Mouse (Mus musculus): ENCODE data around the gene Sfxn5. TPM values are rescaled to one million over a fixed set of nuclear protein-coding genes. Genes with fewer than 3 reads are reported as not detected.

The Sfxn5 gene
- polyA plus RNA-seq, 1 experiment, result 2.0 TPM

DNA sequence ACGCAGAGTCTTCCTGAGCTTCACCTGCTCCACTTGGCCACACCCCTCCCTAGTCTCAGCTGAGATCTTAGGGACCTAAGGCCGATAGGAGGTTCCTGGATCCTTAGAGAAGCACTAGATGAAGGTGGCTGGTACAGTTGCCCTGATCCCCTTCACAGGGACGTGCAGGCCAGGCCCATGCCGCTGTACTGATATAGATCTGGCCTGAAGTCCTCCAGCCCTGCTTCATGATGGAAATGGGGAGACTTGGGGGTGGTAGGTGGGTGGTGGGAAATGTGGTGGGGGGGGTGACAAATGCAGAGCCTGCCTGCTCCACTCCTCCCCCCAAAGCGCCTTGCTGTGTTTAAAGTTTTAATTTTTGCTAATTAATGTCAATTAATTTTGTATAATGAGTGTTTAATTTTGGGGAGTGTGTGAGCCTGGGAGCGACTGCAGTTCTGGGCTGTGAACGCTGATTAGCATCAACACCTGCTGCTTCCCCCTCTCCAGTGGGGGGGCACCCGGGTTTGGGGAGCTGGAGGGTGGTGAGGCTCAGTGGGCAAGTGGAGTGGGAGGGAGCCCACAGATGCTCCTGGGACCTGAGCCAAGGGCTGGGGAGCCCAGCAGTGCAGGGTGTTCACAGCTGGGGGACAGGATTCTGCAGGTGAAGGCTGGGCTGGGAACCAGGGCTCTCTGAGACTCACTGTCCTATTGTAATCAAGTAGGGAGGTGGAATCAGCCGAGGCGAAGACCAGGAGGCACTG is 95.5 kb downstream of the Sfxn5 start:
- Histone ChIP-seq H3K27me3 (ENCODE audit: control insufficient read depth, insufficient read depth, insufficient read length) (no peaks in the 10 kb centered on the region), H3K36me3 (ENCODE audit: control insufficient read depth, insufficient read depth) (no peaks in the 10 kb centered on the region), H3ac (ENCODE audit: control insufficient read depth, insufficient read length) (no peak overlapping the region), H3K4me3 (no peak overlapping the region), H3K79me2 (ENCODE audit: control insufficient read depth, insufficient read depth) (no peaks in the 10 kb centered on the region), H3K4me2 (ENCODE audit: low read depth) (no peak overlapping the region)
- TF ChIP-seq TCF12 (IDR thresholded peaks at IDR 0.05; ENCODE audit: insufficient read depth, poor library complexity, severe bottlenecking) (no peak), TCF3 (IDR thresholded peaks at IDR 0.05; ENCODE audit: insufficient read length, low read depth) (no peak), POLR2A (IDR thresholded peaks at IDR 0.05; ENCODE audit: insufficient read length, low read depth) (no peak), MYOG (IDR thresholded peaks at IDR 0.05; ENCODE audit: control insufficient read depth in 1 of 3, insufficient read depth in 1 of 3, insufficient read length in 2 of 3, low read depth in 2 of 3) (no peak), CEBPB (IDR thresholded peaks at IDR 0.05; ENCODE audit: insufficient read depth, poor library complexity, severe bottlenecking) (no peak)

DNA sequence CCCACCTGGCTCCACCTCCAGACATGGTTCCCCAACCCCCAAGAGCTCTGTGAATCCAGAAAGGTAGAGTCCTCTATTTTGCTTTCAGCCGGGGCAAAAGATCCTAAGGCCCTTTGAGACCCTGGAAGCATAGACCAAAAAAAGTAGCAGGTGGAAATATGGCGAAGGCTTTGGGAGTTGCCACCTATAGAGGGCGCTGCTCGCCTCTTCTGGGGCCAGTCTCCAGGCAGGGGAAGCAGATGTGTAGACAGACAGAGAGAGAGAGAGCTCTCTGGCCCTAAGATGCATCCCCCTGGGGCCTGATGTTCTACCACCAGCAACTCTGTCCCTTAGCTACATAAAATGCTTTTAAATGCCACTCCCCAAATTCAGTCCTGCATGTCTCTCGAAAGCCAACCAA is 96.2 kb downstream of the Sfxn5 start:
- Histone ChIP-seq H3K4me2 (ENCODE audit: low read depth) (no peak overlapping the region), H3K79me2 (ENCODE audit: control insufficient read depth, insufficient read depth) (no peaks in the 10 kb centered on the region), H3K4me3 (no peak overlapping the region), H3K27me3 (ENCODE audit: control insufficient read depth, insufficient read depth, insufficient read length) (peaks cover under 1% of the 10 kb centered on the region), H3K36me3 (ENCODE audit: control insufficient read depth, insufficient read depth) (no peaks in the 10 kb centered on the region), H3ac (ENCODE audit: control insufficient read depth, insufficient read length) (no peak overlapping the region)
- no peak for TF ChIP-seq POLR2A (IDR thresholded peaks at IDR 0.05; ENCODE audit: insufficient read length, low read depth)
- no peak for TF ChIP-seq USF1 (IDR thresholded peaks at IDR 0.05; ENCODE audit: low read depth)
- no peak for TF ChIP-seq E2F4 (IDR thresholded peaks at IDR 0.05; ENCODE audit: insufficient read depth)
- TF ChIP-seq MYOG (IDR thresholded peaks at IDR 0.05; ENCODE audit: control insufficient read depth in 1 of 3, insufficient read depth in 1 of 3, insufficient read length in 2 of 3, low read depth in 2 of 3), result no peak
- TF ChIP-seq REST (IDR thresholded peaks at IDR 0.05; ENCODE audit: insufficient read depth, insufficient read length), result no peak
- TF ChIP-seq MAX (IDR thresholded peaks at IDR 0.05; ENCODE audit: low read depth), result no peak
- no peak for TF ChIP-seq TCF12 (IDR thresholded peaks at IDR 0.05; ENCODE audit: insufficient read depth, poor library complexity, severe bottlenecking)
- TF ChIP-seq POLR2AphosphoS2 (IDR thresholded peaks at IDR 0.05; ENCODE audit: insufficient read length, low read depth), result no peak
- TF ChIP-seq TCF3 (IDR thresholded peaks at IDR 0.05; ENCODE audit: insufficient read length, low read depth), result no peak
- TF ChIP-seq MYOD1 (IDR thresholded peaks at IDR 0.05; ENCODE audit: control insufficient read depth in 1 of 3, insufficient read length in 2 of 3, low read depth in 2 of 3), result no peak
- no peak for TF ChIP-seq SRF (IDR thresholded peaks at IDR 0.05; ENCODE audit: control insufficient read depth, insufficient read length, low read depth)

DNA sequence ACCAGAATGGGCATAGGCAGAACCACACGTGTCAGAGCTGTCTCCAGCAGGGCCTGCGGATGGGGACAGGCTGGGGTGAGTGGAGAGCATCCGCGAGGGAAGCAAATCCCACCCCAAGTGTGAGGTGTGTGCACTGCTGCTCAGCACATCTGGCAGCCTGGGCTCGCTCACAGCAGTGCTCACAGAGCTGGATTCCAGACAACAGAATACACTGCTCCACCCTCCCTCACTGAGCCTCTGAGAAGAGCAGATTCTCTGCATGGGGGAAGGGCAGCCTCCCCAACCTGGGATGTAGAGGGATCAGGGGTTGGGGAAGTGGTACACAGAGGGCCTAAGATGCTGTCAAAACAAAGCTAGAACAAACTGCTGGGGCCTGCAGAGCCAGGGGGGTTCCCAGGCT is 98.4 kb downstream of the Sfxn5 start:
- peaks cover 12% of the 10 kb centered on the region for H3K27me3 ChIP-seq (ENCODE audit: control insufficient read depth, insufficient read depth, insufficient read length)
- H3ac ChIP-seq (ENCODE audit: control insufficient read depth, insufficient read length), result no peak overlapping the region
- H3K79me2 ChIP-seq (ENCODE audit: control insufficient read depth, insufficient read depth), result no peaks in the 10 kb centered on the region
- no peak overlapping the region for H3K4me2 ChIP-seq (ENCODE audit: low read depth)
- TF ChIP-seq MAX (IDR thresholded peaks at IDR 0.05; ENCODE audit: low read depth), result no peak
- no peak for TF ChIP-seq POLR2A (IDR thresholded peaks at IDR 0.05; ENCODE audit: insufficient read length, low read depth)
- TF ChIP-seq E2F4 (IDR thresholded peaks at IDR 0.05; ENCODE audit: insufficient read depth), result no peak
- TF ChIP-seq USF1 (IDR thresholded peaks at IDR 0.05; ENCODE audit: low read depth), result no peak
- no peak for TF ChIP-seq MYOG (IDR thresholded peaks at IDR 0.05; ENCODE audit: control insufficient read depth in 1 of 3, insufficient read depth in 1 of 3, insufficient read length in 2 of 3, low read depth in 2 of 3)
- TF ChIP-seq REST (IDR thresholded peaks at IDR 0.05; ENCODE audit: insufficient read depth, insufficient read length), result no peak
- no peak for TF ChIP-seq TCF3 (IDR thresholded peaks at IDR 0.05; ENCODE audit: insufficient read length, low read depth)
- no peak for TF ChIP-seq SRF (IDR thresholded peaks at IDR 0.05; ENCODE audit: control insufficient read depth, insufficient read length, low read depth)
- TF ChIP-seq MYOD1 (IDR thresholded peaks at IDR 0.05; ENCODE audit: control insufficient read depth in 1 of 3, insufficient read length in 2 of 3, low read depth in 2 of 3), result no peak
- no peak for TF ChIP-seq POLR2AphosphoS2 (IDR thresholded peaks at IDR 0.05; ENCODE audit: insufficient read length, low read depth)
- no peak for TF ChIP-seq CEBPB (IDR thresholded peaks at IDR 0.05; ENCODE audit: insufficient read depth, poor library complexity, severe bottlenecking)
- TF ChIP-seq TCF12 (IDR thresholded peaks at IDR 0.05; ENCODE audit: insufficient read depth, poor library complexity, severe bottlenecking), result no peak
- no peak overlapping the region for H3K4me3 ChIP-seq
- H3K36me3 ChIP-seq (ENCODE audit: control insufficient read depth, insufficient read depth), result no peaks in the 10 kb centered on the region

DNA sequence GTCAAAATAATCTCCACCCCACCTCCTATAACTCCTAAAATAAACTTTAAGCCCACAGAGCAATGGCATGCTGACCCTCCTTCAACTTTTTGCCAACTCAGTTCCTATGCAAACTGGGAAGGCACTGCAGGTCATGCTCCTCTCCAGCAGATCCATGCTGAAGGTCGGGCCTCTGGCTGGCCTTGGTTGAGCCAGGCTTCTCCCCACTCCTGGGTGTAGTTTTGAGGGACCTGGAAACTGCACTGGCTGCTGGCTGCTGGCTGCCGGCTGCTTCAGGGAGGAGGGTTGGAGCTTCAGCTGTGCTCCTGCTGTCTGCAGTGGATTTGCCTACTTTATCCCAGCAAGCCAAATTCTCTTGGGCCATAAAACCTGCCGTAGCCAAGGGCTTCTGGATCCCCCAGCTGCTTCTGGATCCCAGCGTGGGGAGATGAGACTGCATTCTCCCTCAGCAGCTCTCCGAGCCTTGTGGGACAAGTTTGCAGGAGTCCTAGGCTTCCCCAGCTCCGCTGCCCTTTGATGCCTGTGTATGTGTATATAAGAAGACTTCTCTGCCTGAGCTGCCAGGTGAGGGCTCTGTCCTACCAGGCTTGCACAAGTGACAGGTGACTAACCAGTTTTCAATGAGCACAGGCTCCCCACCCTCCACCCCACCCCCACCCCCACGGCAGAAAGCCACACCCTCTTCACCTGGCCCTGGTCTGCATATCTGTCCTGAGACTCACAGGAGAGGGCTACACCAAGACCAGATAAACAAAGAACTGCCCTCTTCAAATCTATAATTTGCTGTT is 100.2 kb downstream of the Sfxn5 start:
- no peak overlapping the region for H3K4me2 ChIP-seq (ENCODE audit: low read depth)
- H3K36me3 ChIP-seq (ENCODE audit: control insufficient read depth, insufficient read depth), result no peaks in the 10 kb centered on the region
- TF ChIP-seq SRF (IDR thresholded peaks at IDR 0.05; ENCODE audit: control insufficient read depth, insufficient read length, low read depth) (no peak), CEBPB (IDR thresholded peaks at IDR 0.05; ENCODE audit: insufficient read depth, poor library complexity, severe bottlenecking) (no peak), MYOD1 (IDR thresholded peaks at IDR 0.05; ENCODE audit: control insufficient read depth in 1 of 3, insufficient read length in 2 of 3, low read depth in 2 of 3) (no peak), TCF3 (IDR thresholded peaks at IDR 0.05; ENCODE audit: insufficient read length, low read depth) (no peak), TCF12 (IDR thresholded peaks at IDR 0.05; ENCODE audit: insufficient read depth, poor library complexity, severe bottlenecking) (no peak), E2F4 (IDR thresholded peaks at IDR 0.05; ENCODE audit: insufficient read depth) (no peak), MYOG (IDR thresholded peaks at IDR 0.05; ENCODE audit: control insufficient read depth in 1 of 3, insufficient read depth in 1 of 3, insufficient read length in 2 of 3, low read depth in 2 of 3) (no peak), POLR2A (IDR thresholded peaks at IDR 0.05; ENCODE audit: insufficient read length, low read depth) (no peak), MAX (IDR thresholded peaks at IDR 0.05; ENCODE audit: low read depth) (no peak), REST (IDR thresholded peaks at IDR 0.05; ENCODE audit: insufficient read depth, insufficient read length) (no peak), USF1 (IDR thresholded peaks at IDR 0.05; ENCODE audit: low read depth) (no peak)
- no peak overlapping the region for H3ac ChIP-seq (ENCODE audit: control insufficient read depth, insufficient read length)
- H3K4me3 ChIP-seq, result no peak overlapping the region
- H3K79me2 ChIP-seq (ENCODE audit: control insufficient read depth, insufficient read depth), result no peaks in the 10 kb centered on the region
- H3K27me3 ChIP-seq (ENCODE audit: control insufficient read depth, insufficient read depth, insufficient read length), result peaks cover 14% of the 10 kb centered on the region
